Mouse (Mus musculus) lung, embryonic 14.5 days (tissue): ENCODE data around the gene Gm21969. TPM values are rescaled to one million over a fixed set of nuclear protein-coding genes. Genes with fewer than 3 reads are reported as not detected.
A peak's percentile ranks its signal among the peaks of the same experiment; 100 is the strongest.

Experiments used
- ATAC-seq: fragments of 200-750 bp; cut with Nextera tagmentation; 2 replicates; pipeline ENCODE4 v1.8.0; 2017; ENCODE audit warnings: mild to moderate bottlenecking, moderate TSS enrichment, moderate library complexity; ENCODE audit not compliant: insufficient read depth
- DNase-seq: peaks from one replicate; pipeline ENCODE4 v3.0.0-alpha.2; 2015
- H3K27ac ChIP-seq: fragments of 300-500 bp; sonication (generic); 2 replicates; pipeline ENCODE4 v1.5.1; 2014; ENCODE audit warnings: low read depth, mild to moderate bottlenecking, moderate library complexity
- H3K27me3 ChIP-seq: fragments of 300-500 bp; sonication (generic); 2 replicates; pipeline ENCODE4 v1.6.1; 2014; ENCODE audit warnings: low read length, control low read depth; ENCODE audit not compliant: insufficient read depth
- H3K36me3 ChIP-seq: fragments of 300-500 bp; sonication (generic); 2 replicates; pipeline ENCODE4 v1.6.1; 2014; ENCODE audit warnings: control low read depth; ENCODE audit not compliant: insufficient read depth
- H3K4me1 ChIP-seq: fragments of 300-500 bp; sonication (generic); 2 replicates; pipeline ENCODE4 v1.6.1; 2014; ENCODE audit warnings: antibody characterized with exemption, control low read depth; ENCODE audit not compliant: insufficient read depth
- H3K4me2 ChIP-seq: fragments of 300-500 bp; sonication (generic); 2 replicates; pipeline ENCODE4 v1.6.1; 2014; ENCODE audit warnings: mild to moderate bottlenecking
- H3K4me3 ChIP-seq: fragments of 300-500 bp; sonication (generic); 2 replicates; pipeline ENCODE4 v1.5.1; 2014; ENCODE audit warnings: low read depth, low read length
- H3K9ac ChIP-seq: fragments of 300-500 bp; sonication (generic); 2 replicates; pipeline ENCODE4 v1.6.1; 2014
- H3K9me3 ChIP-seq: fragments of 300-500 bp; sonication (generic); 2 replicates; pipeline ENCODE4 v1.6.1; 2016; ENCODE audit warnings: low read depth, low read length, control low read depth
- CTCF ChIP-seq: IDR thresholded peaks from 2 replicates; pipeline ENCODE4 v1.5.1; 2016; ENCODE audit warnings: antibody characterized with exemption, low read depth
- WGBS: fragments of 180-500 bp; shearing (Covaris S2); extraction: QIAGEN DNeasy Blood & Tissue Kit; methylation state at CpG from one replicate; pipeline ENCODE4 v1.1.7; 2014; 5-methylcytosine and 5-hydroxymethylcytosine counted together
- polyA plus RNA-seq: library from polyadenylated mRNA; unstranded; fragments of >200 nt; fragmentation: Nextera tagmentation; extraction: Ambion mirVana; gene quantifications from 2 replicates; pipeline ENCODE4 v1.2.1, GENCODE M21; 2014

The Gm21969 gene
- polyA plus RNA-seq, 1 experiment from 2014 or later: not detected

DNA sequence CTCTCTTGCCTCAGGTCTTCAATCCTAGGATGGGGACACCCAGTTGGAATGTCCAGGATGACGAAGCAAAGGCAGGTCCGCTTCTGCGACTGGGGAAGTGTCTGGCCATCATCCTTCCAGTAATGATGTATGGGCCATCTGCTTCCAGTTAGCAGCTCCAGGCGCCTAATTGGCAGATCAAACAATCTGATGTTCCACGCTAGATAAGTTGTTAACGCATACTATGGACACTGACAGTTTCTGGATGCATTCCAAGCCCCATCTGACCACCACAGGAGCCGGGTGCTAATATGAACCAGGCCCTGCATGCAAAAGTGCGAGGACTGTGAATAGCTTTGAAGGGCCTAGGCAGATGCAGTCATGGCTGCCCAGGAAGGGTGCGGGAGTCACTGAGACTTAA, 72.7 kb downstream of the Gm21969 start:
- H3K9me3 ChIP-seq: peaks cover 7% of the 10 kb centered on the region; the same call in 1 of the 2 replicates
- no peak overlapping the region for H3K9ac ChIP-seq
- no peaks in the 10 kb centered on the region for H3K4me1 ChIP-seq
- DNase-seq (no peak), ATAC-seq (no peak)
- H3K27me3 ChIP-seq: no peaks in the 10 kb centered on the region
- no peak overlapping the region for H3K4me2 ChIP-seq
- H3K36me3 ChIP-seq: no peaks in the 10 kb centered on the region
- no peak for TF ChIP-seq CTCF
- H3K4me3 ChIP-seq: no peak overlapping the region
- H3K27ac ChIP-seq: no peak overlapping the region
- WGBS: 33% methylated on average over 9 of the region's 9 CpGs

DNA sequence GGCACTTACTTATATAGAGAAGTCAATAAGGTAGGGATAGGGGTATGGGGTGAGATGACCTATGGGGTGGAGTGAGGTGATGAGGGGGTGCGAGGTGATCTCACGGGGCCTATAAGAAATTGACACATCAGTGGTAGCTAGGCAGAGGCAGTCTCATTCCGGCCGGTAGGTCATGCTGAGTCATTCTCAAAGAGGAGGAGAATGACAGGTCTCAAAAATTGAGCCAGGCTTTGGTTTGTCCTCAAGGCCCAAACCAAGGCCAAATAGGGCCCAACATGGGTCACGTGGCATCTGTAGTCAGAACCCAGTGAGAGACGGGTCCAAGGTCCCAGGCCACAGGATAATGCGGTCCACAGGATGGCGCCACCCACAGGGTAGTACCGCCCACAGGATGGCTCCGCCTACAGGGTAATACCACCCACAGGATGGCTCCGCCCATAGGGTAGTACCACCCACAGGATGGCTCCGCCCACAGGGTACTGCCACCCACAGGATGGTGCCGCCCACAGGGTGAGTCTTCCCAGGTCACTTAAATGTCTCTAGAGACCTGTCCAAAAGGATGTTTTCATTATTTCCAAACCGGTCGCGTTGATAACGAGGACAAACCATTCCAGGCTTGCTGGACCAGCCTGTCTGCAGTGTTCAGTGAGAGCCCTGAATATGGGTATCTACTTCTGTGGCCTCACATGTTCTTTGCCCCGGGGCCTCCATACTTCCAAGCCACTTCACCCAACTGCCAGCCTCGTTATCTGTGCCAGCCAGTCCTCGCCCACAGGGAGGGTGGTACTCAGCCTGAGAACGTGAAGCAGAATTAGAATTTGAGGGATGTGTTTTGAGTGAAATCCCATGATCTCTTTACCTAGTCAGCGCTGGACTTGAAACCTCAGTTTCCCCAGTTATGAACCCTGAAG, 81.0 kb downstream of the Gm21969 start:
- Histone ChIP-seq H3K9ac (no peak overlapping the region), H3K27ac (no peak overlapping the region), H3K27me3 (no peaks in the 10 kb centered on the region), H3K9me3 (no peaks in the 10 kb centered on the region), H3K36me3 (no peaks in the 10 kb centered on the region), H3K4me2 (no peak overlapping the region), H3K4me3 (no peak overlapping the region), H3K4me1 (no peaks in the 10 kb centered on the region)
- TF ChIP-seq CTCF: 0 out of 2 replicates have a peak, but pooled peaks have one; percentile 15
- ATAC-seq (no peak), DNase-seq (no peak)
- 73% methylated on average over 22 of the region's 22 CpGs for WGBS

GRCm38 (mm10) chr4:139684639-139685017, 81.6 kb downstream of the Gm21969 start:
- H3K4me2 ChIP-seq: no peak overlapping the region
- DNase-seq (peak; percentile 82), ATAC-seq (no peak)
- H3K4me1 ChIP-seq: no peaks in the 10 kb centered on the region
- no peak overlapping the region for H3K27ac ChIP-seq
- H3K9me3 ChIP-seq: no peaks in the 10 kb centered on the region
- 9% methylated on average over 3 of the region's 3 CpGs for WGBS
- H3K4me3 ChIP-seq: no peak overlapping the region
- peak; percentile 85 for TF ChIP-seq CTCF
- no peak overlapping the region for H3K9ac ChIP-seq
- H3K27me3 ChIP-seq: no peaks in the 10 kb centered on the region
- no peaks in the 10 kb centered on the region for H3K36me3 ChIP-seq

DNA sequence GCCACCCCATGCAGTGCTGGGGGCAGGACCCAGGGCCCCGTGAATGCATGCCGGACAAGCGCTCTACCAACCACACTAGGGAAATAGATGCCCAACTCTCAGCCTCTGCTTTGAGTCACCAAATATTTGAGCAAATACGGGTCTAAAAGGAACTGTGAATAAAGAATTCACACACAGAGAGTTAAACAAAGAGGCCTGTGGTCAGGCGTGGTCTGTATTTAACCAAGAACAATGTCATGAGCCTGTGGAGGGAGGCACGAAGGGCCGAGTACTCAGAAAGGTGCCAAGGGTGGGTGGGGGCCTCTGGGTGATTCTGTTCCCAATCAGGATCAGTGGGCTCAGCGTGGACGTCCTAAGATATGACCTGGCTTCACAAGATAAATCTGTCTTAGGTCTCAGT, 85.1 kb downstream of the Gm21969 start:
- no peak for ATAC-seq
- WGBS: 53% methylated on average over 9 of the region's 9 CpGs
- Histone ChIP-seq H3K27me3 (no peaks in the 10 kb centered on the region), H3K4me1 (no peaks in the 10 kb centered on the region), H3K27ac (no peak overlapping the region), H3K4me3 (no peak overlapping the region), H3K4me2 (no peak overlapping the region), H3K9ac (no peak overlapping the region), H3K36me3 (no peaks in the 10 kb centered on the region), H3K9me3 (no peaks in the 10 kb centered on the region)
- DNase-seq: no peak
- TF ChIP-seq CTCF: no peak

GRCm38 (mm10) chr4:139689627-139690269, 86.8 kb downstream of the Gm21969 start:
- H3K4me3 ChIP-seq: no peak overlapping the region
- no peak overlapping the region for H3K4me2 ChIP-seq
- no peak for TF ChIP-seq CTCF
- H3K4me1 ChIP-seq: no peaks in the 10 kb centered on the region
- H3K9ac ChIP-seq: no peak overlapping the region
- no peaks in the 10 kb centered on the region for H3K36me3 ChIP-seq
- no peak overlapping the region for H3K27ac ChIP-seq
- ATAC-seq: no peak
- WGBS: 30% methylated on average over 7 of the region's 7 CpGs
- H3K27me3 ChIP-seq: no peaks in the 10 kb centered on the region
- no peak for DNase-seq
- H3K9me3 ChIP-seq: no peaks in the 10 kb centered on the region

DNA sequence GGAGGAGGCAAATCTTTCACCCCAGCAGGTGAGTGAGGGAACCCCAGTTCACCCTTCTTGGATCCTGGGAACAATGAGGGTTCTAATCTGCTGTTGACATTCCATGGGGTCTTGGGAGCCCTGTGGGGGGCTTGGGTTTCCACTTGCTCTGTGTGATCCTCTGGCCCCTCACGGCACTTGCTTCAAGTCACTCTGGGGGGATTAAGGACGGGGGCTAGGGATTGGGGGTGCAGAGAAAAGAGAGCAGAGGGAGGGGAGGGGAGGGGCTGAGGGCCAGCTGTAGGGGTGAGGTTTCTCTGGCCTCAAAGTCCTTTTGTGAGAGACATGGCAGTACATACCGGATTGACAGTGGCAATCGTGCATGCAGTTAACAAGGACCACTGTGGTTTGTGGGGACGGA, 90.3 kb downstream of the Gm21969 start:
- no peaks in the 10 kb centered on the region for H3K4me1 ChIP-seq

GRCm38 (mm10) chr4:139697755-139698154, 94.8 kb downstream of the Gm21969 start:
- Histone ChIP-seq H3K9ac (no peak overlapping the region), H3K27me3 (no peaks in the 10 kb centered on the region), H3K9me3 (no peaks in the 10 kb centered on the region), H3K4me2 (no peak overlapping the region), H3K27ac (no peak overlapping the region), H3K4me1 (no peaks in the 10 kb centered on the region), H3K4me3 (no peak overlapping the region), H3K36me3 (no peaks in the 10 kb centered on the region)
- no peak for ATAC-seq
- DNase-seq: no peak
- WGBS: 6% methylated on average over 9 of the region's 9 CpGs
- TF ChIP-seq CTCF: no peak

More for the DNA sequence above, 90.3 kb downstream of the Gm21969 start:
- 30% methylated on average over 5 of the region's 5 CpGs for WGBS
- ATAC-seq (no peak), DNase-seq (no peak)
- Histone ChIP-seq H3K27me3 (no peaks in the 10 kb centered on the region), H3K4me3 (no peak overlapping the region), H3K27ac (no peak overlapping the region), H3K9ac (no peak overlapping the region), H3K36me3 (no peaks in the 10 kb centered on the region), H3K9me3 (no peaks in the 10 kb centered on the region), H3K4me2 (no peak overlapping the region)
- no peak for TF ChIP-seq CTCF
